Mouse (Mus musculus): ENCODE measurements at regions not wholly inside any gene's neighbourhood (a gene's known extent, or its start where the extent isn't known, plus 50 kb on each side); places are given as distances from the start of the nearest gene placed in this dataset.
"Not testable (repeated sequence)": the region's sequence is repeated elsewhere in the genome, so short reads cannot be mapped to it uniquely, and the experiment has no call there.

- intact Hi-C loops (cut with DNase I) = no loop called here
Observed at GRCm38 (mm10) chr12:119527760-119528159, 213.7 kb downstream of the Macc1 start.

GRCm38 (mm10) chr12:119548376-119548775 lies 234.3 kb downstream of the Macc1 start:
- intact Hi-C loops (cut with DNase I); DNase-seq (ENCODE audit: low spot score in 2 of 2): not testable (repeated sequence)

More at GRCm38 (mm10) chr12:119527760-119528159, 213.7 kb downstream of the Macc1 start:
- DNase-seq (ENCODE audit: low spot score in 2 of 2) = no peak

- intact Hi-C loops (cut with DNase I) = no loop called here
Observed at GRCm38 (mm10) chr12:119576690-119577089, 262.6 kb downstream of the Macc1 start.

GRCm38 (mm10) chr12:119577280-119577679 lies 263.2 kb downstream of the Macc1 start:
- no peak for DNase-seq (ENCODE audit: low spot score in 2 of 2)

More at GRCm38 (mm10) chr12:119576690-119577089, 262.6 kb downstream of the Macc1 start:
- DNase-seq (ENCODE audit: low spot score in 2 of 2) = peak; percentile 3 to 14

GRCm38 (mm10) chr12:119601361-119601760 lies 287.3 kb downstream of the Macc1 start:
- intact Hi-C loops (cut with DNase I) = no loop called here

More at GRCm38 (mm10) chr12:119577280-119577679, 263.2 kb downstream of the Macc1 start:
- intact Hi-C loops (cut with DNase I) = no loop called here

GRCm38 (mm10) chr12:119624238-119624637 lies 310.2 kb downstream of the Macc1 start:
- DNase-seq (ENCODE audit: low spot score in 2 of 2) = no peak

More at GRCm38 (mm10) chr12:119601361-119601760, 287.3 kb downstream of the Macc1 start:
- no peak for DNase-seq (ENCODE audit: low spot score in 2 of 2)

GRCm38 (mm10) chr12:119655366-119655765 lies 290.3 kb upstream of the Tmem196 start:
- no peak for DNase-seq (ENCODE audit: low spot score in 2 of 2)
- intact Hi-C loops (cut with DNase I) = no loop called here

More at GRCm38 (mm10) chr12:119624238-119624637, 310.2 kb downstream of the Macc1 start:
- intact Hi-C loops (cut with DNase I) = no loop called here

Measured in left cerebral cortex, postnatal 25 days (tissue).